Mouse (Mus musculus): ENCODE data around the gene Vil1. TPM values are rescaled to one million over a fixed set of nuclear protein-coding genes. Genes with fewer than 3 reads are reported as not detected.

Vil1 gene
- total RNA-seq (2014; rRNA removed) (0.13 and 0.18 TPM in 2 replicates), polyA plus RNA-seq (2012; rRNA removed) (0.22 and 0.26 TPM in 2 replicates)

- WGBS = 75% methylated on average over 15 of the region's 15 CpGs
These were observed at the start of gene Vil1 for GRCm38 (mm10) chr1:74408589-74409504. Gene Vil1 (plus strand): TSS chr1:74409376.

GRCm38 (mm10) chr1:74359952-74360517 is 49.1 kb upstream of the Vil1 start:
- 88% methylated on average over 5 of the region's 5 CpGs for WGBS
- TF ChIP-seq POLR2A (IDR thresholded peaks at IDR 0.05; ENCODE audit: extremely low read depth, insufficient read depth, low read length) (no peak), CTCF (IDR thresholded peaks at IDR 0.05; ENCODE audit: low read depth, low read length) (no peak)
- H3K4me3 ChIP-seq (ENCODE audit: insufficient read depth, low read depth, low read length) = no peak overlapping the region

More at GRCm38 (mm10) chr1:74408589-74409504, at the start of gene Vil1:
- no peaks in the 10 kb centered on the region for H3K27me3 ChIP-seq (ENCODE audit: control insufficient read depth, insufficient read depth, low read length)
- H3K9ac ChIP-seq (ENCODE audit: low read depth, low read length) = no peak within 1 kb of the TSS
- no peak within 1 kb of the TSS for H3K27ac ChIP-seq (replicated peaks; ENCODE audit: insufficient read depth, low read depth, low read length)
- TF ChIP-seq CTCF (IDR thresholded peaks at IDR 0.05; ENCODE audit: low read depth, low read length) = no peak
- no peak for TF ChIP-seq POLR2A (IDR thresholded peaks at IDR 0.05; ENCODE audit: extremely low read depth, insufficient read depth, low read length)
- peaks cover 4% of the 10 kb centered on the region; the same call in 1 of the 2 replicates for H3K4me1 ChIP-seq (ENCODE audit: control insufficient read depth, insufficient read depth, low read length)
- H3K36me3 ChIP-seq (ENCODE audit: control insufficient read depth, insufficient read depth, low read length) = no peaks in the 10 kb centered on the region
- no peak within 1 kb of the TSS for H3K4me3 ChIP-seq (ENCODE audit: insufficient read depth, low read depth, low read length)
- H3K79me2 ChIP-seq (ENCODE audit: control insufficient read depth, insufficient read depth, low read length) = no peaks in the 10 kb centered on the region
- no peak for DNase-seq (ENCODE audit: extremely low read depth, low read depth, low spot score)

GRCm38 (mm10) chr1:74361812-74362211 is 47.4 kb upstream of the Vil1 start, which contains the start of gene Catip:
Gene Catip (plus strand): TSS chr1:74362108.
- TF ChIP-seq CTCF (IDR thresholded peaks at IDR 0.05; ENCODE audit: low read depth, low read length) = peak; percentile 66
- TF ChIP-seq POLR2A (IDR thresholded peaks at IDR 0.05; ENCODE audit: extremely low read depth, insufficient read depth, low read length) = no peak
- no peak within 1 kb of the TSS for H3K4me3 ChIP-seq (ENCODE audit: insufficient read depth, low read depth, low read length)
- H3K27ac ChIP-seq (replicated peaks; ENCODE audit: insufficient read depth, low read depth, low read length) = no peak within 1 kb of the TSS
- 5% methylated on average over 2 of the region's 2 CpGs for WGBS
- no peak within 1 kb of the TSS for H3K9ac ChIP-seq (ENCODE audit: low read depth, low read length)
- H3K36me3 ChIP-seq (ENCODE audit: control insufficient read depth, insufficient read depth, low read length) = no peaks in the 10 kb centered on the region
- H3K79me2 ChIP-seq (ENCODE audit: control insufficient read depth, insufficient read depth, low read length) = no peaks in the 10 kb centered on the region
- H3K4me1 ChIP-seq (ENCODE audit: control insufficient read depth, insufficient read depth, low read length) = no peaks in the 10 kb centered on the region
- H3K27me3 ChIP-seq (ENCODE audit: control insufficient read depth, insufficient read depth, low read length) = no peaks in the 10 kb centered on the region
- peak; percentile 85 for DNase-seq (ENCODE audit: extremely low read depth, low read depth, low spot score)

More at GRCm38 (mm10) chr1:74359952-74360517, 49.1 kb upstream of the Vil1 start:
- no peak for DNase-seq (ENCODE audit: extremely low read depth, low read depth, low spot score)
- Histone ChIP-seq H3K4me1 (ENCODE audit: control insufficient read depth, insufficient read depth, low read length) (no peaks in the 10 kb centered on the region), H3K79me2 (ENCODE audit: control insufficient read depth, insufficient read depth, low read length) (no peaks in the 10 kb centered on the region), H3K27me3 (ENCODE audit: control insufficient read depth, insufficient read depth, low read length) (no peaks in the 10 kb centered on the region), H3K9ac (ENCODE audit: low read depth, low read length) (no peak overlapping the region), H3K27ac (replicated peaks; ENCODE audit: insufficient read depth, low read depth, low read length) (no peak overlapping the region), H3K36me3 (ENCODE audit: control insufficient read depth, insufficient read depth, low read length) (no peaks in the 10 kb centered on the region)

- H3K4me1 ChIP-seq (ENCODE audit: control insufficient read depth, insufficient read depth, low read length) = no peaks in the 10 kb centered on the region
- H3K27me3 ChIP-seq (ENCODE audit: control insufficient read depth, insufficient read depth, low read length) = no peaks in the 10 kb centered on the region
- no peak for DNase-seq (ENCODE audit: extremely low read depth, low read depth, low spot score)
- H3K9ac ChIP-seq (ENCODE audit: low read depth, low read length) = no peak overlapping the region
- no peaks in the 10 kb centered on the region for H3K36me3 ChIP-seq (ENCODE audit: control insufficient read depth, insufficient read depth, low read length)
- H3K79me2 ChIP-seq (ENCODE audit: control insufficient read depth, insufficient read depth, low read length) = no peaks in the 10 kb centered on the region
- no peak for TF ChIP-seq CTCF (IDR thresholded peaks at IDR 0.05; ENCODE audit: low read depth, low read length)
- TF ChIP-seq POLR2A (IDR thresholded peaks at IDR 0.05; ENCODE audit: extremely low read depth, insufficient read depth, low read length) = no peak
- no peak overlapping the region for H3K27ac ChIP-seq (replicated peaks; ENCODE audit: insufficient read depth, low read depth, low read length)
- no peak overlapping the region for H3K4me3 ChIP-seq (ENCODE audit: insufficient read depth, low read depth, low read length)
- 85% methylated on average over 17 of the region's 17 CpGs for WGBS
These were observed 46.6 kb upstream of the Vil1 start for GRCm38 (mm10) chr1:74362325-74363229.

GRCm38 (mm10) chr1:74363437-74363836 is 45.7 kb upstream of the Vil1 start:
- TF ChIP-seq CTCF (IDR thresholded peaks at IDR 0.05; ENCODE audit: low read depth, low read length) = no peak
- TF ChIP-seq POLR2A (IDR thresholded peaks at IDR 0.05; ENCODE audit: extremely low read depth, insufficient read depth, low read length) = no peak
- H3K9ac ChIP-seq (ENCODE audit: low read depth, low read length) = no peak overlapping the region
- no peaks in the 10 kb centered on the region for H3K36me3 ChIP-seq (ENCODE audit: control insufficient read depth, insufficient read depth, low read length)
- no peak overlapping the region for H3K27ac ChIP-seq (replicated peaks; ENCODE audit: insufficient read depth, low read depth, low read length)
- DNase-seq (ENCODE audit: extremely low read depth, low read depth, low spot score) = no peak
- no peaks in the 10 kb centered on the region for H3K27me3 ChIP-seq (ENCODE audit: control insufficient read depth, insufficient read depth, low read length)
- 65% methylated on average over 5 of the region's 5 CpGs for WGBS
- H3K4me1 ChIP-seq (ENCODE audit: control insufficient read depth, insufficient read depth, low read length) = no peaks in the 10 kb centered on the region
- H3K4me3 ChIP-seq (ENCODE audit: insufficient read depth, low read depth, low read length) = no peak overlapping the region
- H3K79me2 ChIP-seq (ENCODE audit: control insufficient read depth, insufficient read depth, low read length) = no peaks in the 10 kb centered on the region
